Mouse (Mus musculus): ENCODE measurements around the gene Xpot.

DNA sequence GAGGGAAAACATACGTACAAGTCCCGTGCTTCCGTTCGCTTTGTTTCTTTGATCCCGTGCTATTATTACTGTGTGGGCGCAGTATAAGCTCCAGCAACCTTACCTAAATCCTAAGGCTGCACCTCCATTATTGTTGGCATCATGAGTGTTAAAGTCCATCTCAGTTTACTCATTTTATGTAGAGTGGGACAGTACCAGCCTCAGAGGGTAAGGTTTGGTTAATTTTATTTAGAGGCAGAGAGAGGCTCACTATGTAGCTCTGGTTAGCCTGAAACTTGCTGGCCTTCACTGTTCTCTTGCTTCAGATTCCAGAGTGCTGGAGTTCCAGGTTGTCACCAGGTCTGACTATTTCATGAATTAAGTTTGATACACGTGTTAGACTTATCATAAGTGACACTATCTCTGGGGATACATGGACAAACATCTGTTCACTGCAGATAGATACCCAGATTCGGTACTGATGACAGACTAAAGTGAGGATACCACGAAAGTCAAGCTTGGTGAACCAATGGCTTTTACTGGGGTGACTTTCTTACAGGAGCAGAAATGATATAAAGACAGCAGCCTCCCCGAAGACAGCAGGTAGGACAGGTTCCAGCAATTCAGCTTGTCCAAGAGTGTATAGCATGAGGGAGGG lies 1.2 kb upstream of the Xpot start:
- TF ChIP-seq CTCF (IDR thresholded peaks at IDR 0.05; ENCODE audit: borderline replicate concordance, insufficient read depth, low read depth, low read length), result no peak
- no peak for TF ChIP-seq POLR2A (IDR thresholded peaks at IDR 0.05; ENCODE audit: borderline replicate concordance, insufficient read depth, low read length)
